Mouse (Mus musculus) limb, embryonic 13.5 days (tissue): ENCODE results near the gene Pik3ip1. TPM values are rescaled to one million over a fixed set of nuclear protein-coding genes. Genes with fewer than 3 reads are reported as not detected.
A peak's percentile ranks its signal among the peaks of the same experiment; 100 is the strongest.

ENCODE experiments used
- ATAC-seq: fragments of 200-750 bp; cut with Nextera tagmentation; 2 replicates; pipeline ENCODE4 v1.8.0; 2017; ENCODE audit warnings: low read depth, moderate number of reproducible peaks, moderate TSS enrichment; ENCODE audit not compliant: low FRiP score
- H3K27ac ChIP-seq: fragments of 300-500 bp; sonication (generic); 2 replicates; pipeline ENCODE4 v1.5.1; 2015; ENCODE audit warnings: inconsistent platforms, mild to moderate bottlenecking, moderate library complexity
- H3K27me3 ChIP-seq: fragments of 300-500 bp; sonication (generic); 2 replicates; pipeline ENCODE4 v1.6.1; 2015; ENCODE audit warnings: mild to moderate bottlenecking, inconsistent platforms
- H3K36me3 ChIP-seq: fragments of 300-500 bp; sonication (generic); 2 replicates; pipeline ENCODE4 v1.6.1; 2015; ENCODE audit warnings: inconsistent platforms, mild to moderate bottlenecking, moderate library complexity
- H3K4me1 ChIP-seq: fragments of 300-500 bp; sonication (generic); 2 replicates; pipeline ENCODE4 v1.6.1; 2015; ENCODE audit warnings: inconsistent platforms
- H3K4me2 ChIP-seq: fragments of 300-500 bp; sonication (generic); replicated peaks from 2 replicates; pipeline ENCODE4 v1.6.1; 2015; ENCODE audit warnings: inconsistent platforms, mild to moderate bottlenecking, moderate library complexity
- H3K4me3 ChIP-seq: fragments of 300-500 bp; sonication (generic); 2 replicates; pipeline ENCODE4 v1.5.1; 2015; ENCODE audit warnings: moderate library complexity, mild to moderate bottlenecking, inconsistent platforms
- H3K9ac ChIP-seq: fragments of 300-500 bp; sonication (generic); 2 replicates; pipeline ENCODE4 v1.6.1; 2015; ENCODE audit warnings: mild to moderate bottlenecking, inconsistent platforms
- H3K9me3 ChIP-seq: fragments of 300-500 bp; sonication (generic); 2 replicates; pipeline ENCODE4 v1.6.1; 2016; ENCODE audit warnings: inconsistent platforms
- WGBS: fragments of 180-500 bp; shearing (Covaris S2); methylation state at CpG from one replicate; pipeline ENCODE4 v1.1.7; 2015; 5-methylcytosine and 5-hydroxymethylcytosine counted together
- polyA plus RNA-seq: library from polyadenylated mRNA; unstranded; fragments of >200 nt; fragmentation: Nextera tagmentation; extraction: Ambion mirVana; gene quantifications from 2 replicates; pipeline ENCODE4 v1.2.1, GENCODE M21; 2015

Pik3ip1 gene
- polyA plus RNA-seq, 1 experiment from 2014 or later: 17.2 TPM

DNA sequence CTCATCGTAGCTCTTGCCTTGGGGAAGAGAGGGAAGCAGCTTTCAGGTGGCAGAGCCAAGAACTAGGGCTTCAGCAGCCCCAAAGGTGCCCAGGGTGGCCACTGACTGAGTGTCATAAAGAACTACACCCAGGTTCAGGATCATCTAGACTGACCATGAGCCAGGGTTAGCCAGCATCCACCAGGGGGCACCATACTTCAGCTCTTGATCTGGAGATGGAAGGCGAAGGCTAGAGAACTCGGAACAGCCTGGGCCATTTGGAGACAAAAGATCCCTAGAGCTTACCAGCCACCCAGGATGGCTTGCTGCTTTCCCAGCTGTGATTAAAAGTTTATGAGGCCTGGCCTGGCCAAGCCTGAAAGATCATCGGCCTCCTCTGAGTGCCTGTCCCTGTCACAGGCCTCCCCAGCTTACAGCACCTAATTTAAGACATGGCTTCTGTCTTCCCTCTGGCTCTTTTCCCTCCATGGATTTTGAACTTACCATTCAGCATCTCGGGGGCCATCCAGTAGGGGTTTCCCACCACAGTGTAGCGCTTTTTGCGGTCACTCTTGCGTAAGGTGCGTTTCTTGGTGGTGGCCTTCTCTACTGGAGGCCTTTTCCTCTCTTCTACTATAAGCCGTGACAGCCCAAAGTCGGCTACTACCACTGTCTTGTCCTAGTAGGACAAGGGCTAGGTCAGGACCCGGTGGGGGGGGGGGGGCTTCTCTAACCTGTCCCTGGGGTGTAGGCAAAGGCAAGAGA is 17.1 kb downstream of the Pik3ip1 start:
- H3K9ac ChIP-seq: no peak overlapping the region
- peaks cover 18% of the 10 kb centered on the region for H3K4me1 ChIP-seq
- H3K27ac ChIP-seq: no peak overlapping the region
- H3K36me3 ChIP-seq: peaks cover 73% of the 10 kb centered on the region
- no peaks in the 10 kb centered on the region for H3K9me3 ChIP-seq
- peak; percentile 72; the same call in 1 of the 2 replicates for ATAC-seq
- WGBS: 54% methylated on average over 12 of the region's 12 CpGs
- no peaks in the 10 kb centered on the region for H3K27me3 ChIP-seq
- H3K4me3 ChIP-seq: no peak overlapping the region
- no peak overlapping the region for H3K4me2 ChIP-seq

DNA sequence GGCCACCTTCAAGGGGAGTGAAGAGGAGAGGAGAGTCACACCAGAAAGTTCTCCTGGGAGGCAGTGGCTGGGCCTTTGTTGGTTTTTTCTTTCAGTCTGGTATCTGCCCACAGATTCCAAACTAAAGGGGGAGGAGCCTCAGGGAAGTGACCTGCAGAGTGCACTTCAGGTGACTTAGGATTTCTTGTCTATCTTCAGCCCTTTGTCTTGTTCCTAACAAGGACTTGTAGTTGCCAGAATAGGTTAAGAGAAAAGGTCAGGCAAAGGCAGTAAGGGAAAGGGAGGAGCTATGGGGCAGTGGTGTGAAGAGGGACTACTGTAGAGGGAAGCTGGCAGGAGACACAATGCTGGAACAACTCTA is 17.6 kb downstream of the Pik3ip1 start:
- Histone ChIP-seq H3K9me3 (no peaks in the 10 kb centered on the region), H3K4me3 (no peak overlapping the region), H3K27me3 (no peaks in the 10 kb centered on the region), H3K4me2 (no peak overlapping the region), H3K4me1 (peaks cover 18% of the 10 kb centered on the region), H3K9ac (no peak overlapping the region), H3K27ac (no peak overlapping the region), H3K36me3 (peaks cover 74% of the 10 kb centered on the region)
- no peak for ATAC-seq

DNA sequence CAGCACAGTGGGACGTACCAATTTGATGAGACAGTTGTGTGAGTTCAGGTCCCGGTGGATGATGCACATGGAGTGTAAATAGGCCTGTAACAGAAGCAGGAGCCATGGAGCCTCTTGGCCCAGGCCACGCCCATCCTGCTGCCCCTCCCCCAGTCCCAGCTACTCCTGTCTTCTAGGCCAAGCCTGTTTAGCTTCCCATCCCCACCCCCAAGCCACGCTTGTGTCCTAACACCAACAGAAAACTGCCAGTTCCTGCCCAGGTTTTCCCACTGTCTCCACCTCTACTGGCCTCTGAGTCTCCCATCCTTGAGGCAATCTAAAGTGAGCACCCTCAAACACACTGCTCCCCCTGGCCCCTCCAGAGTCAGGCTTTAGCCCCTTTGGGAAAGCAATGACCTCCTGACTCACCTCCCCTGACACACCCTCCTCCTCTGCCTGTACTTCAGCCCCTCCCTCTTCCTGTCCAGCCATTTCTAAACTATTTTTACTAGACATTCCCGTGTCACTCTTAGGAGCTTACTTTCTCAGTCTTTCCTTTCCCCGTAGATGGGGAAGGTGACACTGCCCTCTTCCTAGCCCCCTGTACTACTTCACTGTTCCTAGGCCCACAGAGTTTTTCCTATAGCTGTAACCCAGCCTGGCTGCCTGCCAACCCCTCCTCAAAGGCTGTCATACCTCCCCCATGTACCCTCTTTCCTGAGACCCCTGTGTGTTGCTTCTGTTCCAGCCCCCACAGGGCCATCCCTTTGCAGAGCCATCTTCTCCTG is 18.6 kb downstream of the Pik3ip1 start:
- Histone ChIP-seq H3K36me3 (peaks cover 74% of the 10 kb centered on the region), H3K9ac (0 out of 2 replicates have a peak overlapping the region, but pooled peaks have one; percentile 43), H3K4me3 (no peak overlapping the region), H3K4me1 (peaks cover 18% of the 10 kb centered on the region), H3K9me3 (no peaks in the 10 kb centered on the region), H3K27ac (peak overlapping the region; percentile 22; the same call in 1 of the 2 replicates), H3K4me2 (no peak overlapping the region; the same call in 1 of the 2 replicates), H3K27me3 (no peaks in the 10 kb centered on the region)
- 26% methylated on average over 6 of the region's 6 CpGs for WGBS
- ATAC-seq: no peak; the same call in 1 of the 2 replicates

DNA sequence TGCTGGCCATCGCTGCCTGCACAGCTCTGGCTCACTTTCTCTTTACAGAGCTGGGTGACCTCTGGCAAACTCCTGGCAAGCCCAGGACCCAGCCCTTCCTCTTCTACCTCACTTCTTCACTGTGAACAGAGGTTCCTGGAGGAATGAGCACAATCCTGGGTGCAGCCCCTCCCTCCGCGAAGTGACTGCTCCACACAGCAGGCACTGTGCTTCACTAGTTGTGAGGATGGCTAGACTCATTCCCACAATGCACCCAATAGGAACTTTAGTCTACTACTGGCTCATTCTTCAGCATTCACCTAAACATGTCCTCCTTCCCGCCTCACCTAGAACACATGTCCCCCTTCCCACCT is 19.1 kb downstream of the Pik3ip1 start:
- Histone ChIP-seq H3K9ac (0 out of 2 replicates have a peak overlapping the region, but pooled peaks have one; percentile 43), H3K27ac (peak overlapping the region; percentile 22; the same call in 1 of the 2 replicates)
- 84% methylated on average over 4 of the region's 4 CpGs for WGBS

GRCm38 (mm10) chr11:3352131-3352530 is 21.9 kb downstream of the Pik3ip1 start:
- no peak overlapping the region for H3K9ac ChIP-seq
- no peak overlapping the region for H3K27ac ChIP-seq
- H3K4me3 ChIP-seq: no peak overlapping the region
- WGBS: 86% methylated on average over 9 of the region's 9 CpGs
- no peaks in the 10 kb centered on the region for H3K9me3 ChIP-seq
- ATAC-seq: no peak
- no peaks in the 10 kb centered on the region for H3K27me3 ChIP-seq
- peaks cover 72% of the 10 kb centered on the region for H3K36me3 ChIP-seq
- H3K4me2 ChIP-seq: no peak overlapping the region
- H3K4me1 ChIP-seq: peaks cover 18% of the 10 kb centered on the region

More for the DNA sequence above, 19.1 kb downstream of the Pik3ip1 start:
- H3K4me2 ChIP-seq: no peak overlapping the region
- no peaks in the 10 kb centered on the region for H3K27me3 ChIP-seq
- H3K4me1 ChIP-seq: peaks cover 18% of the 10 kb centered on the region
- no peaks in the 10 kb centered on the region for H3K9me3 ChIP-seq
- H3K4me3 ChIP-seq: no peak overlapping the region
- peaks cover 74% of the 10 kb centered on the region for H3K36me3 ChIP-seq
- ATAC-seq: no peak

- H3K36me3 ChIP-seq: peaks cover 77% of the 10 kb centered on the region
- peaks cover 14% of the 10 kb centered on the region for H3K4me1 ChIP-seq
- no peak overlapping the region for H3K4me2 ChIP-seq
- H3K27ac ChIP-seq: no peak overlapping the region
- no peak overlapping the region for H3K4me3 ChIP-seq
- ATAC-seq: no peak
- no peaks in the 10 kb centered on the region for H3K9me3 ChIP-seq
- H3K27me3 ChIP-seq: no peaks in the 10 kb centered on the region
- H3K9ac ChIP-seq: no peak overlapping the region
- WGBS: 60% methylated on average over 18 of the region's 18 CpGs
Observed at GRCm38 (mm10) chr11:3352990-3353585, 22.9 kb downstream of the Pik3ip1 start.

DNA sequence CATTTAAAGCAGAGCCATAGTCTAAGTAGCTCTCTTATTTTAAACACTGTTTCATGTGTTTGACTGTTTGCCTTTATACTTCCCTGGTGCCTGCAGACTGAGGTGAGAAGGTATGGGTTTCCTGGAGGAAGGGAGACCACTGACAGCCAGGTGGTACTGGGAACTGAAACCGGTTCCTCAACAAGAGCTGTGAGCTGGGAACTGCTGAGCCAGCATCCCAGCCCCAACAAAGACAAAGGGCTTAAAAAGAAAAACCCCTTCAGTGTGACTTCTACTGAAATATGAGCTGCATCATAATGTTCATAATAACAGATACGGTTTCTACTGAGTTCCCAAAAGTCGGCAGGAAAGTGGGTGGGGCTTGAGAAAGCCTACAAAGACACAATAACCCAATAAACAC is 32.7 kb downstream of the Pik3ip1 start:
- peaks cover 8% of the 10 kb centered on the region for H3K9me3 ChIP-seq
- H3K36me3 ChIP-seq: peaks cover 30% of the 10 kb centered on the region
- H3K9ac ChIP-seq: no peak overlapping the region
- H3K27me3 ChIP-seq: no peaks in the 10 kb centered on the region
- no peak overlapping the region for H3K27ac ChIP-seq
- H3K4me1 ChIP-seq: 0 out of 2 replicates have a peak, but pooled peaks cover 4% of the 10 kb centered on the region
- ATAC-seq: no peak
- H3K4me2 ChIP-seq: no peak overlapping the region
- WGBS: 61% methylated on average over 3 of the region's 3 CpGs
- H3K4me3 ChIP-seq: no peak overlapping the region

DNA sequence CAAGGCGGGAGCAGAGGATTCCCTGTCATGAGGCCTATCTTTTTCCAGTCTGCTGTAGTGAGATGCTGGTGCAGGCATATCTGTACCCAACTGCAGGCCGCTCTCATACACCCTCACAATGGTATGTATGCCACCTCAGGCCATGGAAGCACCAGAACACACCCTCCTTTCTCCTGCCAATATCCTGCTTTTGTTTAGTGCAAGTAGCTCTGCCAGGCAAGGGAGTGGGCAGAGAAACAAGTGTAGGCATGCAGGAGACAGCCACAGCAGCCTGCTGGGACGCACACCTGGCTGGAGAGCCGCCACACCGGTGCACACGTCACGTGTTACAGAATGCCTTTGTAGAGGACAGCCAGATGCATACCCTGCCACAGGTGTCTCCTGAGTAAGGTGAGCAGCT is 36.2 kb downstream of the Pik3ip1 start:
- H3K9ac ChIP-seq: no peak overlapping the region

DNA sequence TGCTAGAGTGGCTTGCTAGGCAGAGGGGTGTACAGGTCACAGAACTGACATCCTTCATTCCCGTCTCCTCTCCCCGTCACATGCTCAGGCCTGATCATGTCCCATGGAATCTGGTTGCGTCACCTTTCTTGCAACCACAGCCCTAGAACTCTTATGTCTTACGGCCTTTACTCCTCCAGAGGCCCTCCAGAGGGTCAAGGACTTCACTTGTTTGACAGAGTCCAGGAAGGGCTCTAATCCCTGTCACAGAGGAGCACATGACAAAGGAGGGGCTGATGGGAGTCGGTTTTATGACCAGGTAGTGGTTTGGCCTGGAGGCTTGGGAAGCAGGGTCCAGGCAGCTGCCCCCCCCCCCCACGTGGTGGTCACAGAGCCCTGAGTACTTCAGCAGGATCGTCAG is 38.8 kb downstream of the Pik3ip1 start:
- peak overlapping the region; percentile 97 for H3K4me2 ChIP-seq
- no peak for ATAC-seq
- no peak overlapping the region for H3K4me3 ChIP-seq
- no peaks in the 10 kb centered on the region for H3K27me3 ChIP-seq
- no peak overlapping the region for H3K27ac ChIP-seq
- WGBS: 46% methylated on average over 7 of the region's 7 CpGs
- H3K9ac ChIP-seq: no peak overlapping the region
- H3K4me1 ChIP-seq: peaks cover 37% of the 10 kb centered on the region
- H3K9me3 ChIP-seq: peaks cover 4% of the 10 kb centered on the region; the same call in 1 of the 2 replicates
- no peaks in the 10 kb centered on the region for H3K36me3 ChIP-seq

More for the DNA sequence above, 36.2 kb downstream of the Pik3ip1 start:
- Histone ChIP-seq H3K36me3 (peaks cover 6% of the 10 kb centered on the region), H3K9me3 (peaks cover 8% of the 10 kb centered on the region), H3K4me3 (no peak overlapping the region), H3K27me3 (no peaks in the 10 kb centered on the region), H3K4me1 (peaks cover 21% of the 10 kb centered on the region), H3K27ac (no peak overlapping the region), H3K4me2 (no peak overlapping the region)
- no peak for ATAC-seq
- 78% methylated on average over 7 of the region's 7 CpGs for WGBS

DNA sequence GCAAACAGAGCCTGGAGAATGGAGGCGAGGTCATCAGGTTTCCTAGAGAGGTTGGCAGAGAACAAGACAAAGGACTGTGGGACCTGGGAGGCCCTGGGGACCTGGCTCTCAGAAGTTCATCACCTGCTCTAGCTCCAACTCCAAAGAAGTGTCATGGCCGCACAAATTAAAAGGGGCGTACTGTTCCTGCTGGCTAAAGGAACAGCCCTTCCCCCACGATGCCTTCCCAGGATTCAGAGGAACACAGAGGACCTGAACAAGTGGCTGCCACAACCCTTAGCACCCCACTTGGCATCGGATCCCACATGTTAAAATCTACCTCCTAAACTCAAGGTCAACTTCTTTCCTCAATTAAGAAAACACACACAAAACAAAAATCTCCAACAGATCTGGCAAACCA is 39.2 kb downstream of the Pik3ip1 start:
- H3K4me1 ChIP-seq: peaks cover 41% of the 10 kb centered on the region
- no peaks in the 10 kb centered on the region for H3K36me3 ChIP-seq
- H3K4me3 ChIP-seq: no peak overlapping the region
- no peak overlapping the region; the same call in 1 of the 2 replicates for H3K9ac ChIP-seq
- ATAC-seq: no peak
- H3K27ac ChIP-seq: no peak overlapping the region; the same call in 1 of the 2 replicates
- WGBS: 83% methylated on average over 5 of the region's 5 CpGs
- H3K9me3 ChIP-seq: 0 out of 2 replicates have a peak, but pooled peaks cover under 1% of the 10 kb centered on the region
- peak overlapping the region; percentile 97 for H3K4me2 ChIP-seq
- no peaks in the 10 kb centered on the region for H3K27me3 ChIP-seq

DNA sequence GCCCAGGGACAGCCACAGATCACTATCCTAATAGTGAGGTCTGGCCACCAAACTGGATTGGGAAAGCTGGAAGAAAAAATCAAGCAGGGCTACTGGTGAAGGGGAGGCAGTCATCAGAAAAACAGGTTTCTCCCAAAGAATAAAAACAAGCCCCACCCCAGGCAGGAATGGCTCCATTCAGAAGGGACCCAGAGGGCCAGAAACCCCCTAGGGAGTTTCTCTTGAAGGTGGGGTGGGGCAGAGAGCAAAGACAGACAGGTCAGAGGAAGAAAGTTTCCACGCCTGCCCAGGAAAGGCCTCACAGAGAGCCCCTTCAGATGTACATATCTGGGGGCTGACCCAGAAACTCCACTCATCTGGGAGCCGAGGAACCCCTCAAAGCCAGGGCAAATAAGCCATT is 40.0 kb downstream of the Pik3ip1 start:
- peaks cover 48% of the 10 kb centered on the region for H3K4me1 ChIP-seq
- H3K36me3 ChIP-seq: no peaks in the 10 kb centered on the region
- H3K9ac ChIP-seq: peak overlapping the region; percentile 75
- peak overlapping the region; percentile 97 for H3K4me2 ChIP-seq
- whole genome bisulfite sequencing: 72% methylated on average over 2 of the region's 2 CpGs
- H3K4me3 ChIP-seq: peak overlapping the region; percentile 64
- no peaks in the 10 kb centered on the region for H3K27me3 ChIP-seq
- H3K27ac ChIP-seq: no peak overlapping the region; the same call in 1 of the 2 replicates
- no peaks in the 10 kb centered on the region for H3K9me3 ChIP-seq
- ATAC-seq: no peak
